ENCODE assay signal across 8 mouse cellular contexts in genomic region chr16:97995849-97996615, GRCm38 (mm10). TPM values are rescaled to one million over a fixed set of nuclear protein-coding genes. Genes with fewer than 3 reads are reported as not detected.
DNase-seq lines count a peak whose midpoint lies in the region; ATAC-seq and TF ChIP-seq lines count a peak whose summit lies in the region.

No protein-coding gene starts in this region.

- H3K27me3 ChIP-seq in megakaryocyte, embryonic 14.5 days (replicated peaks) = no peaks in the 10 kb centered on the region
- no peaks in the 10 kb centered on the region for H3K27me3 ChIP-seq in heart, postnatal 0 days (ENCODE audit: control insufficient read depth, insufficient read depth, low read length)
- H3K27me3 ChIP-seq in midbrain, embryonic 15.5 days (replicated peaks) = no peaks in the 10 kb centered on the region

- TF ChIP-seq EP300 in heart, postnatal 0 days (IDR thresholded peaks at IDR 0.05; ENCODE audit: low read depth) = no peak

- peak overlapping the region; percentile 94 for H3K4me3 ChIP-seq in megakaryocyte, embryonic 14.5 days (replicated peaks)
- H3K4me3 ChIP-seq in heart, postnatal 0 days (ENCODE audit: low read depth, low read length) = peak overlapping the region; percentile 58
- peak overlapping the region; percentile 61 for H3K4me3 ChIP-seq in midbrain, embryonic 15.5 days

- 5% methylated on average over 1 of the region's 1 CpGs for WGBS in heart, postnatal 0 days
- WGBS in midbrain, embryonic 15.5 days = 13% methylated on average over 1 of the region's 1 CpGs

- H3K4me1 ChIP-seq in megakaryocyte, embryonic 14.5 days = peaks cover 58% of the 10 kb centered on the region
- H3K4me1 ChIP-seq in heart, postnatal 0 days (ENCODE audit: control insufficient read depth, insufficient read depth) = no peaks in the 10 kb centered on the region; the same call in 1 of the 2 replicates
- H3K4me1 ChIP-seq in midbrain, embryonic 15.5 days = peaks cover 16% of the 10 kb centered on the region

- peak overlapping the region; percentile 54; the same call in 1 of the 2 replicates for H3K9ac ChIP-seq in heart, postnatal 0 days (replicated peaks; ENCODE audit: low read depth, low read length)
- peak overlapping the region; percentile 49; the same call in 1 of the 2 replicates for H3K9ac ChIP-seq in midbrain, embryonic 15.5 days

- DNase-seq in heart, postnatal 0 days (ENCODE audit: low spot score) = peak; percentile 28
- DNase-seq in layer of hippocampus, postnatal 36 days = peak; percentile 11 to 16
- no peak for DNase-seq in right cerebral cortex, postnatal 25 days
- no peak for DNase-seq in left cerebral cortex, adult 11 months (ENCODE audit: low spot score)

- H3K9me3 ChIP-seq in megakaryocyte, embryonic 14.5 days = peaks cover 9% of the 10 kb centered on the region
- H3K9me3 ChIP-seq in heart, postnatal 0 days (replicated peaks; ENCODE audit: control insufficient read depth, low read length) = no peaks in the 10 kb centered on the region
- no peaks in the 10 kb centered on the region for H3K9me3 ChIP-seq in midbrain, embryonic 15.5 days

- peak overlapping the region; percentile 90 for H3K27ac ChIP-seq in heart, postnatal 0 days (ENCODE audit: low read depth)
- no peak overlapping the region for H3K27ac ChIP-seq in midbrain, embryonic 15.5 days

- no peak for ATAC-seq in megakaryocyte, adult 5-6 weeks (ENCODE audit: poor library complexity, severe bottlenecking)
- ATAC-seq in common myeloid progenitor, adult 5-6 weeks (replicated peaks; ENCODE audit: low read depth, poor library complexity, severe bottlenecking) = 0 out of 2 replicates have a peak, but pooled peaks have one; percentile 13
- peak; percentile 51 for ATAC-seq in heart, postnatal 0 days (ENCODE audit: insufficient read depth, low read depth)
- ATAC-seq in midbrain, embryonic 15.5 days (replicated peaks) = no peak

- H3K36me3 ChIP-seq in megakaryocyte, embryonic 14.5 days (replicated peaks; ENCODE audit: low read length) = peaks cover 18% of the 10 kb centered on the region
- no peaks in the 10 kb centered on the region for H3K36me3 ChIP-seq in heart, postnatal 0 days (replicated peaks; ENCODE audit: control insufficient read depth, insufficient read depth, low read length)
- H3K36me3 ChIP-seq in midbrain, embryonic 15.5 days (replicated peaks) = no peaks in the 10 kb centered on the region

- TF ChIP-seq CTCF in heart, postnatal 0 days (IDR thresholded peaks at IDR 0.05; ENCODE audit: low read depth) = no peak

- peak overlapping the region; percentile 67 for H3K4me2 ChIP-seq in heart, postnatal 0 days (ENCODE audit: low read depth, low read length)
- peak overlapping the region; percentile 88 for H3K4me2 ChIP-seq in midbrain, embryonic 15.5 days

RNA-seq across cellular contexts. Expression of gene B230307C23Rik, which starts 1.1 kb away (rescaled TPM):
- polyA plus RNA-seq in megakaryocyte, embryonic 14.5 days (2012; ENCODE audit: insufficient read depth, low replicate concordance) = 5.0 TPM in 1 of 2 replicates, not detected in the other
- total RNA-seq in megakaryocyte, adult 5-6 weeks (2015) = 18.9 and 35.4 TPM in 2 replicates
- 26.6 and 85.3 TPM in 2 replicates for total RNA-seq in megakaryocyte, adult 5-6 weeks (2017)
- 38.6 and 43.5 TPM in 2 replicates for total RNA-seq in common myeloid progenitor, adult 5-6 weeks (2017)
- 3.7 and 4.2 TPM in 2 replicates for total RNA-seq in heart, postnatal 0 days (2014; rRNA removed; ENCODE audit: low replicate concordance)
- polyA plus RNA-seq in heart, postnatal 0 days (2015; fragmentation: Nextera tagmentation; extraction: Ambion mirVana) = 11.2 and 13.2 TPM in 2 replicates
- 10 to 100 TPM; 25.4 to 30.2 TPM for total RNA-seq in layer of hippocampus, postnatal 36 days (2021)
- polyA plus RNA-seq in midbrain, embryonic 15.5 days (2015; fragmentation: Nextera tagmentation; extraction: Ambion mirVana) = 16.9 and 20.9 TPM in 2 replicates

RNA-seq across cellular contexts. Expression of gene Zbtb21, which starts 33.6 kb away (rescaled TPM):
- 13.6 and 18.1 TPM in 2 replicates for polyA plus RNA-seq in megakaryocyte, embryonic 14.5 days (2012; ENCODE audit: insufficient read depth, low replicate concordance)
- total RNA-seq in megakaryocyte, adult 5-6 weeks (2015) = 5.3 and 12.1 TPM in 2 replicates
- 10.6 TPM in 2 replicates for total RNA-seq in megakaryocyte, adult 5-6 weeks (2017)
- total RNA-seq in common myeloid progenitor, adult 5-6 weeks (2017) = 14.7 and 20.9 TPM in 2 replicates
- 17.3 and 36.1 TPM in 2 replicates for total RNA-seq in heart, postnatal 0 days (2014; rRNA removed; ENCODE audit: low replicate concordance)
- polyA plus RNA-seq in heart, postnatal 0 days (2015; fragmentation: Nextera tagmentation; extraction: Ambion mirVana) = 3.3 and 4.6 TPM in 2 replicates
- 10 to 100 TPM; 26.4 to 27.0 TPM for total RNA-seq in layer of hippocampus, postnatal 36 days (2021)
- 12.7 and 14.9 TPM in 2 replicates for polyA plus RNA-seq in midbrain, embryonic 15.5 days (2015; fragmentation: Nextera tagmentation; extraction: Ambion mirVana)

RNA-seq across cellular contexts. Expression of gene C2cd2, which starts 33.6 kb away (rescaled TPM):
- polyA plus RNA-seq in megakaryocyte, embryonic 14.5 days (2012; ENCODE audit: insufficient read depth, low replicate concordance) = 7.4 and 11.5 TPM in 2 replicates
- 9.1 and 17.9 TPM in 2 replicates for total RNA-seq in megakaryocyte, adult 5-6 weeks (2015)
- 12.2 and 15.9 TPM in 2 replicates for total RNA-seq in megakaryocyte, adult 5-6 weeks (2017)
- 20.3 and 29.3 TPM in 2 replicates for total RNA-seq in common myeloid progenitor, adult 5-6 weeks (2017)
- total RNA-seq in heart, postnatal 0 days (2014; rRNA removed; ENCODE audit: low replicate concordance) = 12.7 and 22.3 TPM in 2 replicates
- polyA plus RNA-seq in heart, postnatal 0 days (2015; fragmentation: Nextera tagmentation; extraction: Ambion mirVana) = 9.2 and 10.5 TPM in 2 replicates
- total RNA-seq in layer of hippocampus, postnatal 36 days (2021) = 10 to 100 TPM; 16.3 to 17.1 TPM
- 16.1 and 17.8 TPM in 2 replicates for polyA plus RNA-seq in midbrain, embryonic 15.5 days (2015; fragmentation: Nextera tagmentation; extraction: Ambion mirVana)

Comparison
In these comparisons a context has a peak if more than half of its experiments do, and no peak if none do; other contexts are left out.
1. ATAC-seq: peak in common myeloid progenitor, adult 5-6 weeks (single experiment) and heart, postnatal 0 days (single experiment); none in megakaryocyte, adult 5-6 weeks (single experiment) and midbrain, embryonic 15.5 days (single experiment).
2. DNase-seq: peak in heart, postnatal 0 days (single experiment) and layer of hippocampus, postnatal 36 days (2 of 2); none in right cerebral cortex, postnatal 25 days (single experiment) and left cerebral cortex, adult 11 months (single experiment).
3. Peak in every context shown above with its lines, with median percentiles within 50 percentile points of each other: H3K4me3 ChIP-seq.